Mouse (Mus musculus): Measurements from ENCODE around the gene Dok4. TPM values are rescaled to one million over a fixed set of nuclear protein-coding genes. Genes with fewer than 3 reads are reported as not detected.

Gene Dok4
- polyA plus RNA-seq, 1 experiment from 2014 or later: 54.5 TPM

DNA sequence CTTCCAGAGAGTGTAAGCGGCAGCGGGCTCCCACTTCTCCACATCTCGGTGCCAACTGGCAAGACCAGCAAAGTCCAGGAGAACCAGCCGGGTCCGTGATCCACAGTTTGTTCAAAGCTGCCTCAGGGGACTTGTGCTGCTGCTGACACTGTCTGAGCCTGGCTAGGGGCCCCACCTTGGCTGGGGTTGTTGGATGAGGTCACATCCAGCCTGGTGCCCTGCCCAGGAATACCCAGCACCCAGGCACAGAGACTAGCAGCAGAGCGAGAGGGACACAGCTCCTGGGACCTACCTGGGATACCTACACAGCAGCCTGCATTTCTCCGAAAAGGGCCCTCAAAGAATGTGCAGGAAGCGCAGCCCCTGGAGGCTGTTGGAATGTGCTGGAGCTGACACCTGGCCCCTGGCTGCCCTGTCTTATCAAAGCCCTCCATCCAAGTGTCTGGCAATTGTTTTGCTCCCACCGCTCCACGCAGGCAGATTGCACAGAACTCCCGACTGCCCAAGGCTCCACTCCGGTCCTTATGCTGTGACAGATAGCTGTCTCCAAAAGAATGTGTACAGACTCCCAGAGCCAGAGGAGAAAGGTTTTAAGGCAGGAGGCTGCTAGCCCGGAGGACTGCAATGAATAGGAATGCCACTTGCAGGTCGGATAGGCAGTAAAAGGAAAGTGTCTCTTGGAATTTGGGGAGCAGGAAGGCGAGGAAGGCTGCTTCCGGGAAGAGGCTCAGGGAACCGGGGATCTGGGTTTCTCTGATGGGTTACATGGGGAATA is 847 bp downstream of the Dok4 start:
- Histone ChIP-seq H3K27me3 (peaks cover 39% of the 10 kb centered on the region), H3K4me1 (replicated peaks) (peaks cover 41% of the 10 kb centered on the region), H3K36me3 (no peaks in the 10 kb centered on the region), H3K27ac (no peak overlapping the region), H3K4me3 (replicated peaks) (peak overlapping the region; percentile 57), H3K9me3 (no peaks in the 10 kb centered on the region), H3K4me2 (replicated peaks) (peak overlapping the region; percentile 95), H3K9ac (replicated peaks) (peak overlapping the region; percentile 73)
- ATAC-seq: no peak
- 18% methylated on average over 17 of the region's 17 CpGs for WGBS

DNA sequence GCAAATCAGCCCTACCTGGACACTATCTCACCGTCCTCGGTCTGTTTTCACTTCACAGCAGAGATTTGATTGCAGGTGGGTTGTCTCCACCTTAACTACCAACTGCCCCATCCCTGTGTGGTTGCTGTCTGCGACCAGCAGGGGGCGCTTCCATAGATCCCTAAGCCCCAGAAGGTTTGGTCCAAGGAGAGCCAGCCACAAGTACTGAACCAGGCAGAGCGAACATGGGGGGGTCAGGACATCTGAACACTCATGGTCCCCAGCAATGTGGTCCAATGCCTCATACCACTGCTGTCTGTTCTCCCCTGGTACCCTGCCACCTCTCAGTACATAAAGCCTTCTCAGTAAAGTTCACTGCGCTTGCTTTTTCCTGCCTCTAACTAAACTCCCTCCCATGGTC is 1.8 kb downstream of the Dok4 start:
- H3K36me3 ChIP-seq: no peaks in the 10 kb centered on the region
- H3K9me3 ChIP-seq: no peaks in the 10 kb centered on the region
- H3K4me2 ChIP-seq (replicated peaks): 0 out of 2 replicates have a peak overlapping the region, but pooled peaks have one; percentile 5
- no peak overlapping the region for H3K9ac ChIP-seq (replicated peaks)
- peaks cover 50% of the 10 kb centered on the region for H3K4me1 ChIP-seq (replicated peaks)
- peak overlapping the region; percentile 57; the same call in 1 of the 2 replicates for H3K4me3 ChIP-seq (replicated peaks)
- no peak for ATAC-seq
- H3K27me3 ChIP-seq: peaks cover 39% of the 10 kb centered on the region
- 12% methylated on average over 6 of the region's 6 CpGs for WGBS
- H3K27ac ChIP-seq: no peak overlapping the region

DNA sequence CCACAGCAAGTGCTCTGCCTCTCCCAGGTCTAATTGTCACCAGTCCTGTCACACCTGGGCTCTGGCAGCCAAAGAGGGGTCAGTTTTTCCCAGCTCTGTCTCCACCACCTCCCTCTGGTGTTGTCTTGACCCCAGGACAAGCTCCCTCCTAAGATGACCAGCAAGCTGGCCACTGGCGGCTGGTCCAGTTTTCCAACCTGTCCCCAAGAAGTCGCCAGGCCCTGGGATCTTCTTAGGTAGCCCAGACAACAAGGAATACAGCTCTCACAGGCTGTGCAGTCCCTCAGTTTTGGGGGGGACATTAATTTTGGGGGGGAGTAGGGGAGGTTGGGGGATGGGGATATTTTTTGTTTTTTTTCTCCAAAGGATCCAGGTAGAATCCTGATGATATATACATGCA is 3.6 kb downstream of the Dok4 start:
- Histone ChIP-seq H3K4me2 (replicated peaks) (peak overlapping the region; percentile 19; the same call in 1 of the 2 replicates), H3K9ac (replicated peaks) (no peak overlapping the region), H3K36me3 (0 out of 2 replicates have a peak, but pooled peaks cover under 1% of the 10 kb centered on the region), H3K9me3 (no peaks in the 10 kb centered on the region), H3K27me3 (peaks cover 32% of the 10 kb centered on the region), H3K4me3 (replicated peaks) (no peak overlapping the region), H3K27ac (no peak overlapping the region), H3K4me1 (replicated peaks) (peaks cover 67% of the 10 kb centered on the region)
- 73% methylated on average over 2 of the region's 2 CpGs for WGBS
- ATAC-seq: no peak

DNA sequence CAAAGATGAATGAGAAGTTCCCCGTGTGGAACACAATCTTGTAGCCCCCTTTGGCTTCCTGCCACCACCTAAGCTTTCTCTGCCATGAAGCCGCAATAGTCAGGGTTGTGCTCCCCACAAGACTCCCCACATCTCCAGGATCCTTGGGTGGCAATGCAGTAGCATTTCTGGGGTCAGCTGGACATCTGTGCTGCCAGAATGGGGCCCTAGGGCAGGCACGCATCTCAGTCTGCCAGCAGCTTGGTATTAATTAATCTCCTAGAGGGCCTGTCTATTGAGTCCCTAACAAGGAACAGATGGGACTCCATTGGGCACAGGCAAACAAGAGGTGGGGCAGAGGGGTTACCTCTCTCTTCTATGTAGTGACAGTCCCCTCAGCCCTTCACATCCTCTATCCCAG is 4.0 kb downstream of the Dok4 start:
- H3K9ac ChIP-seq (replicated peaks): no peak overlapping the region
- no peak overlapping the region for H3K4me3 ChIP-seq (replicated peaks)
- peaks cover 5% of the 10 kb centered on the region; the same call in 1 of the 2 replicates for H3K36me3 ChIP-seq
- H3K27me3 ChIP-seq: peaks cover 32% of the 10 kb centered on the region
- ATAC-seq: no peak
- H3K4me2 ChIP-seq (replicated peaks): peak overlapping the region; percentile 19; the same call in 1 of the 2 replicates
- 24% methylated on average over 3 of the region's 3 CpGs for WGBS
- peaks cover 67% of the 10 kb centered on the region for H3K4me1 ChIP-seq (replicated peaks)
- no peaks in the 10 kb centered on the region for H3K9me3 ChIP-seq
- peak overlapping the region; percentile 47; the same call in 1 of the 2 replicates for H3K27ac ChIP-seq

DNA sequence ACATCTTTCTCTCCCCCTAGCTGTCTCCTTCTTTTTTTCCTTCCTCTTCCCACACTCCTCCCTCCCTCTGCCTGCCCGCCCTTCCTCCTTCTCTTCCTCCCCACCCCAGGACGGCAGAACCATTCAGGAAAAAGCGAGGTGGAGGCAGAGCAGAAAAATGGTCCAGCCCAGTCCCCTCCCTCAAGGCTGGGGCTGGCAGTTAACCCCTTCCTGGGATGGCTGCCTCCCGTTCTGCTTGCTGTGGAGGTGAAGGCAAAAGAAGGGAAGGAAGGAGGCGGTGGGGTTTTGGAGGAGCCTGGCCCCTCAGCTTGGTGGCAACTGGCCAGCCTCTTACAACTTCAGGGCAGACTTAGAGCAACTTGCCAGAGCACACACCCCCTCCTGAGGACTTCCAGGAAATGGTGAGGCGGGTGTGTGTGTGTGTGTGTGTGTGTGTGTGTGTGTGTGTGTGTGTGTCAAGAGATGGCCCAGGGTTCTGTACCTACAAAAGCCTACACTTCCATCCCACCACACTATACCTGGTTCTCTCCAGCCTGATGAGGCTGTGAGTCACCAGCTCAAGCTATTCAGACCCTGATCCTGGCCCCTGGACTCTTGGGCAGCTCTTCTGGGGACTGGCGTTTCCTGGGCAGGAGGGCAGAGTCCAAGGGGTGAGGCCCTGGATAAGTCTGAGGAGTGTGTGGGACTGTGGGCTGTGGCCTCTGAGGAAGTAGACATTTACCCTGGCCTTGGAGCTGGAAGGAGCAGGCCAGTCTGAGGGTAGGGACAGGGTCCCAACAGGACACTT is 4.8 kb downstream of the Dok4 start:
- Histone ChIP-seq H3K36me3 (peaks cover 14% of the 10 kb centered on the region), H3K9me3 (no peaks in the 10 kb centered on the region), H3K27ac (peak overlapping the region; percentile 67), H3K27me3 (peaks cover 26% of the 10 kb centered on the region), H3K4me1 (replicated peaks) (peaks cover 64% of the 10 kb centered on the region), H3K9ac (replicated peaks) (peak overlapping the region; percentile 81), H3K4me3 (replicated peaks) (peak overlapping the region; percentile 72), H3K4me2 (replicated peaks) (peak overlapping the region; percentile 80)
- ATAC-seq: peak; percentile 75
- WGBS: 6% methylated on average over 7 of the region's 7 CpGs

DNA sequence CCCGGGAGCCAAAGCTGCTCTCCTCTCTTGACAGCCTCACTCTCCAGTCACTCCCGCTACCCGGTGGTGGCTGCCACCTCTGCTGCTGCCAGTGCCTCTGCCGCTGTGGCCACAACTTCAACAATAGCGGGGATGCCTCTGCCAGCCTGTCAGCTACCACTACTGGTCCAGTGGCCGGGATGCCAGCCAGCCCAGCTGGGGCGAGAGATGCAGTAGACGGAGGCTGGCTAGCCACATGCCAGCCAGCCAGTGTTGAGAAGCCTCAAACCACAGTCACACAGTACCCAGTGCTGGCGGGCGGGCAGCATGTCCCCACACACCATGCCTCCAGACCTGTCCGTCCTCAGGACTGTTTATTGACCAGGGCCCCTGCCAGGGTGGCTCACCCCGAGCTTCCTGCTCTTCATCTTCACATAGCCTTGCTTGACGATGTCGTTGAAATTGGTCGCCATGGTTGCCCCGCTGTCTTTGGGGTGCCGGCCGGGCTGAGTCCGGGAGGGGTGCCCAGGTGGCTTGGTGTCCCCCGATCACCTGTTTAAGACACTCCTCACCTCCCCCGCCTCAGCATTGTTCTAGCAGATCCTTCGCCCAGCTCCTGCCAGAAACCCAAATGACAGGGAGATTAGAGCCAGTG is 5.5 kb downstream of the Dok4 start:
- no peaks in the 10 kb centered on the region for H3K9me3 ChIP-seq
- H3K4me2 ChIP-seq (replicated peaks): peak overlapping the region; percentile 80
- H3K27ac ChIP-seq: peak overlapping the region; percentile 67
- 1% methylated on average over 22 of the region's 22 CpGs for WGBS
- H3K36me3 ChIP-seq: peaks cover 21% of the 10 kb centered on the region
- H3K9ac ChIP-seq (replicated peaks): peak overlapping the region; percentile 81
- H3K27me3 ChIP-seq: peaks cover 24% of the 10 kb centered on the region
- peak; percentile 58 for ATAC-seq
- H3K4me3 ChIP-seq (replicated peaks): peak overlapping the region; percentile 72
- H3K4me1 ChIP-seq (replicated peaks): peaks cover 58% of the 10 kb centered on the region

DNA sequence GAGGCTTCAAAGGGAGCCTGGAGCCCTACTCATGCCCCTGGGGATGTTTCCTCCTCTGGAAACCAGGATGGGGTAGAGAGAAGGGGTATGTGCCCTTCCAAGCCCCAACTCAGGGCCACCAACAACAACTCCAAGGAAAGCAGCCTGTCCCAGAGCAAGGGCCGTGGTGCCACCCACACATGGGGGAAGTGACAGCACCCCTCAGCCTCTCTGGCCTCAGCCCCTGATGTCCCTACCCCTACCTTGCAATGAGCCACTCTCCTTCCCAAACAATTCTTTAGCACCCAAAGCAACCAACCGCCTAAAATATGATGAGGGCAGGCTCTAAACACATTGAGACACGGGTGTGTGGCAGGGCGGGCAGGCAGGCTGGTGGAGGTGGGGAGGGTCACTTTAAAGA is 6.1 kb downstream of the Dok4 start:
- peaks cover 27% of the 10 kb centered on the region for H3K36me3 ChIP-seq
- no peaks in the 10 kb centered on the region for H3K9me3 ChIP-seq
- ATAC-seq: no peak
- peak overlapping the region; percentile 81 for H3K9ac ChIP-seq (replicated peaks)
- peak overlapping the region; percentile 80 for H3K4me2 ChIP-seq (replicated peaks)
- H3K27ac ChIP-seq: peak overlapping the region; percentile 67; the same call in 1 of the 2 replicates
- H3K27me3 ChIP-seq: peaks cover 19% of the 10 kb centered on the region
- 11% methylated on average over 4 of the region's 4 CpGs for WGBS
- peaks cover 52% of the 10 kb centered on the region for H3K4me1 ChIP-seq (replicated peaks)
- peak overlapping the region; percentile 72 for H3K4me3 ChIP-seq (replicated peaks)

DNA sequence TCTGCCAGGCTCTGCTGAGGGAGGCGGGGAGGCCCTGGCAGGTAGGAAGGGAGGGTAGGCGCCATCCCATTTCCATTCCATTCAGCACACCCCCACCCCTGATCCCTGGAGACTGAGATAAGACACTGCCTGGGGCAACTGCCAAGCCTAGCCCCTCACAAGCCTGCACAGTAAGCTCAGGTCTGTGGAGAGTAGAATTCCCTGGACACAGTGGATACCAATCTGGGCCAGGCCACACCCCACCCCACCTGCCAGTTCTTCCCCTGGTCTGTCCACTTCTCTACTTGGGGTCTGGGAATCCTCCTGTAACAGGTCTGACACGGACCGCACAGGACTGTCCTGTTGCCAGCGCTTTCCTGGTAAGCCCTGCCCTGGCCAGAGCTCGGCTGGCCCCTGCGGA is 7.0 kb downstream of the Dok4 start:
- H3K9ac ChIP-seq (replicated peaks): peak overlapping the region; percentile 81
- 49% methylated on average over 7 of the region's 7 CpGs for WGBS
- peaks cover 48% of the 10 kb centered on the region for H3K4me1 ChIP-seq (replicated peaks)
- H3K9me3 ChIP-seq: no peaks in the 10 kb centered on the region
- peak overlapping the region; percentile 72 for H3K4me3 ChIP-seq (replicated peaks)
- 0 out of 2 replicates have a peak overlapping the region, but pooled peaks have one; percentile 10 for H3K27ac ChIP-seq
- H3K36me3 ChIP-seq: peaks cover 35% of the 10 kb centered on the region
- ATAC-seq: peak; percentile 5; the same call in 1 of the 2 replicates
- H3K27me3 ChIP-seq: peaks cover 10% of the 10 kb centered on the region
- H3K4me2 ChIP-seq (replicated peaks): peak overlapping the region; percentile 80

DNA sequence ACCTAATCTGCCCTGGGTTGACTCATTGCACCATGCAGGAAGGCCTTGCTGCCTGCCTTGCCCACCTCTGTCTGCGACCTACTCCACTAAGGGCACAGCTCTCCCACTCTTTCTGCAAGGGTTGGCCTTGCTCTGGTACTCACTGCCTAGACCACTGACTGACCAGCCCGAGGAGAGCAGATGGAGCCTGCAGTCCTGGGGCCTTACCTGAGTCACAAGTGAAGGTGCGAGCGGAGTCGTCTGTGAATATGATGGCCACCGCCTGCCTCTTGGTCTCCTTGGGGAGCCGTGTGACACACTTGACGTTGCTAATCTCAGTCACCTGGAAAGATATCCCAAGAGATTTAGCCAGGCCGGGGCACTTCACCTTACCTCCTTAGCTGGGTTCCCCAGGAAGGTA is 9.2 kb downstream of the Dok4 start:
- H3K4me3 ChIP-seq (replicated peaks): no peak overlapping the region
- 92% methylated on average over 9 of the region's 9 CpGs for WGBS
- peaks cover 57% of the 10 kb centered on the region for H3K36me3 ChIP-seq

DNA sequence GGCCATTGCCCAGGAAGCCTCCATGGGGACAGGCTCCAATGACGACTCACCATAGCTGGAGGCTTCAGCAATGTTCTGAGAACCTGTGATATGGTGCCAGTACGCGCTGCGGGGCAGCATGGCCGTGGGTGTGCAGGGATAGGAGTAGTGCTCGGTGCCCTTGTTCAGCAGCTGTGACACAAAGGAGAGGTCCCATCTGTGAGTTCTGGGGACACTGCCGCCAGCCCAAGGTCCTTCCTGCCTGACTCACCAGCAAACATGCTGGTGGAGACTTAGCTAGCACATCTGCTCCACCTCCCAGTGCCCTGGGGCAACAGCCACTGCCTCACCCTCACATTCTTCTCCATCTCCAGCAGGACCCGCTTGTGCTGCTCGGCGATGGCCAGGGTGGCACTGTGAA is 10.8 kb downstream of the Dok4 start:
- Histone ChIP-seq H3K4me1 (replicated peaks) (peaks cover 26% of the 10 kb centered on the region), H3K4me2 (replicated peaks) (no peak overlapping the region), H3K27me3 (no peaks in the 10 kb centered on the region), H3K9ac (replicated peaks) (no peak overlapping the region), H3K27ac (no peak overlapping the region), H3K4me3 (replicated peaks) (no peak overlapping the region), H3K36me3 (peaks cover 69% of the 10 kb centered on the region), H3K9me3 (no peaks in the 10 kb centered on the region)
- no peak for ATAC-seq
- 83% methylated on average over 10 of the region's 10 CpGs for WGBS

More for the DNA sequence above, 9.2 kb downstream of the Dok4 start:
- peaks cover 39% of the 10 kb centered on the region for H3K4me1 ChIP-seq (replicated peaks)
- no peaks in the 10 kb centered on the region for H3K9me3 ChIP-seq
- H3K27ac ChIP-seq: no peak overlapping the region
- no peak for ATAC-seq
- H3K27me3 ChIP-seq: no peaks in the 10 kb centered on the region
- H3K9ac ChIP-seq (replicated peaks): no peak overlapping the region
- H3K4me2 ChIP-seq (replicated peaks): no peak overlapping the region

DNA sequence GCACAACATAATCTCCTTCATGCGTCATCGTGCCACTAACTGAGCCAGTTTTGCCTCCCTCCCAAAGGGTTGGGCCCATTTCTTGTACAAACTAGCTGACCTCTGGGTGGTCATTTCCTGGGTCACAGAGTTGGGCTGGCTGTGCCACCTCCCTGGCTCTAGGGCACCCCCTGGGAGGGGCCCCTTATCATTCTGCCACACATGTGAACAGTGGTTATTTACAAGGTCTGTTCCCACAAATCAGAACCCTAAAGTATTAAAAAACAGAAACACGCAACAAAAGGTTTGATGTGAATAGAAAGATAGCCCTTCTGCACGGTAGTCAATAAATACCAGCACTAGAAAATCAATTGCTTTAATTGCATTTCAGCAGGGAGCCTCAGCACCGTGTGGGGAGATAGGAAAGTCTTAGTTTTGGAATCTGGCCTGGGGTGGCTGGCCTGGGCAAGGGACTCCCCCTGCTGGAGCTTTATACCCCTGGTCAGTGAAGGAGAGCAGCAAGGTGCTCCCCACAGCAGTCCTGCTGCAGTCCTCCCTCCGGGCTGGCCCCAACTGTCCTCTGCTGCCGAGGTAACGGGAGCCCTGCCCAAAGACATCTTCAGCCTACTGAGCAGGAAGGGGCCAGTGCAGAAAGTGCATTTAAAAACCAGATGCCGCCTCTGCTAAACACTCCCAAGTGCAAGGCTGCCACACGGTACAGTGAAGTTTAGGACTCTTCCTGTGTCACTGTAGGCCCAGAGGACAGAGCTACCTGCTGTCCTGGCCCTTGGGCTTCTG is 12.0 kb downstream of the Dok4 start:
- Histone ChIP-seq H3K4me3 (replicated peaks) (no peak overlapping the region), H3K27ac (no peak overlapping the region), H3K4me2 (replicated peaks) (no peak overlapping the region), H3K27me3 (no peaks in the 10 kb centered on the region), H3K36me3 (peaks cover 73% of the 10 kb centered on the region), H3K4me1 (replicated peaks) (peaks cover 21% of the 10 kb centered on the region), H3K9ac (replicated peaks) (no peak overlapping the region), H3K9me3 (no peaks in the 10 kb centered on the region)
- ATAC-seq: no peak
- WGBS: 84% methylated on average over 10 of the region's 10 CpGs

Data from midbrain, embryonic 13.5 days (tissue).